Mouse (Mus musculus) adrenal gland, postnatal 25 days (tissue): ENCODE measurements around the gene Mrm3. TPM values are rescaled to one million over a fixed set of nuclear protein-coding genes. Genes with fewer than 3 reads are reported as not detected.

Experiments
- DNase-seq: peaks from one replicate; pipeline ENCODE4 v3.0.0; 2021; ENCODE audit warnings: mixed read lengths
- total RNA-seq: library from RNA; stranded (reverse); gene quantifications from 2 replicates; pipeline ENCODE4 v1.2.3, GENCODE M21; 2021

Gene Mrm3
- total RNA-seq, 1 experiment from 2014 or later, result 17.8 TPM

GRCm38 (mm10) chr11:76252036-76252435, 8.5 kb downstream of the Mrm3 start:
- no peak for DNase-seq

DNA sequence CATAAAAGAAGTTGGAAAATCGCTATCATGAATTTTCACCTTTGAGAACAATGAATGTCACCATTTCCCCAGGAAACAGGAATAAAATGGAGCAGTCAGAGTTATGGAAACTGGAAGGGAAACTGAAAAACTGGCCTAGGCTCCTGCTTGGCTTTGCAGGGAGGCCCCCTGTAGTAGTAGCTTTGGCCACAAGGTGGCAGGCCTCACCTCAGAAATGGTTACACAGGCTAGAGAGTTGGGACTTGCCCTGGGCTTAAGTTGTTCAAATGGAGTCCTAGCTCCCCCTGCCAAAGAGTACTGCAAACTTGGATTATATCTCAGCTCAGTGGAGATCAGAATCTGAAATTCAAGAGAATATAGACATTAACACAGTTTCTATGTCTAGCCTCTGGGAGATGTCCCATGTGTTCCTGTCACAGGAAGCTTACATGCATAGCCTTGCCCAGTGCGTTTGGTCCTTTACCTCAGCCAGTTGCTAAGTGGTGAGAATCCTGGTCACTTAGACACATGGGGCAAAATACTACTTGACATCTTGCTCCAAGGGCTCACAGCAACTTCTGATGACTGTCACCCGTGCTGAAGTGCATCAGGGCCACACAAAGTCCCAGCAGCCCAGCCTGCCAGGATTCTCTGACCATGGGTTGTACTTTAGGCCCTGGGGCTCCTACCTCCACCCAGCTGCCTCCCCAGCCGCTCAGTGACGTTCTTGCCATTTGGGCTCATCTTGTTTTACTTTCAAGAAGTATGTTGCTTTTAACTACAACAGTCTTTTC, 9.8 kb downstream of the Mrm3 start:
- DNase-seq, result peak; percentile 87

- no peak for DNase-seq
Observed at GRCm38 (mm10) chr11:76253918-76254264, 10.4 kb downstream of the Mrm3 start.

DNA sequence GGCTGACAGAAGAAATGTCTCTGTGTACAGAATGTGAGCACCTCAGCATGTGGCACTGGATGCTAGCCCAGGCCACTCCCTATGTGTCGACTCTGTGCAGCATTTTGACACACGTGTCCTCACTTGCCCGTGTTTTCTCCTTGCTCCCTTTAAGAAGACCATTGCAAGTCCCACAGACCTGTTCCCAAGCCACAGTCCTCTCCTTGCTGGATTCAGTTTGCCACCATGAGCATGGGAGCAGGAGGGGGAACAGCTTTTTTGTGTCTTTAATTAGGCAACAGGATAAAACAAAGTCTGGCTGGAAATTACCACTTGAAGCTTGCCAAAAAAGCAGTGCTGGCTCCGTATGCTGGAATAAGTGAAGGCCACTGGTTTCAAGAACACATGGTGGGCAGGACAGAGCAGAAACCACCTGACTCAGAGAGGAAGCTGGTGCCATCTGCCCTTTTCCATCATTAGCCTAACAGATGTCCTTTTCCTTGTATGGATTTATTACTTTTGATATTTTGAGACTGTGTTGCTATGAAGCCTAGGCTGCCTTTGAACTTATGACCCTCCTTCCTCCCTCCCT, 12.0 kb downstream of the Mrm3 start:
- DNase-seq, result no peak

GRCm38 (mm10) chr11:76256129-76256528, 12.6 kb downstream of the Mrm3 start:
- DNase-seq, result no peak

DNA sequence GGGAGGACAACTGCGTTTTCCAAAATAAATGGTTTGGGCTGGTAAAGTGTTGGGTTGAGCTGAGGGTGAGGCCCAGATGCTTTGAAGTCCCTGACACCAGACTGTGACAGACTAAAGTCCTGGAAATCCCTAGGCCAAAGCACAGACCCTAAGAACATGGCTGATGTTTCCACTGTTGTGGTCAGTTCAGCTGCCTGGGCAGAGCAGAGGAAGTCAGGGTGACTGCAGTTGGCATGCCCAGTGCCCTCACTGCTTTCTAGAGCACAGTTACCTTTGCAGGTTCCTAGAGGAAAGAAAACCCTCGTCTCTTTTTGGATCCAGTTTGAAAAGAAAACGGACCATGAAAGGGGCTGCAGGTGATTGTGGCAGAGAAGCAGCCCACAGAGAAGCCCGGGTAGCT, 13.9 kb downstream of the Mrm3 start:
- DNase-seq, result no peak

- no peak for DNase-seq
Observed at GRCm38 (mm10) chr11:76258511-76258910, 15.0 kb downstream of the Mrm3 start.

- DNase-seq, result no peak
Observed at GRCm38 (mm10) chr11:76260208-76261050, 16.9 kb downstream of the Mrm3 start.

- DNase-seq, result no peak
Observed at GRCm38 (mm10) chr11:76261224-76261623, 17.7 kb downstream of the Mrm3 start.

DNA sequence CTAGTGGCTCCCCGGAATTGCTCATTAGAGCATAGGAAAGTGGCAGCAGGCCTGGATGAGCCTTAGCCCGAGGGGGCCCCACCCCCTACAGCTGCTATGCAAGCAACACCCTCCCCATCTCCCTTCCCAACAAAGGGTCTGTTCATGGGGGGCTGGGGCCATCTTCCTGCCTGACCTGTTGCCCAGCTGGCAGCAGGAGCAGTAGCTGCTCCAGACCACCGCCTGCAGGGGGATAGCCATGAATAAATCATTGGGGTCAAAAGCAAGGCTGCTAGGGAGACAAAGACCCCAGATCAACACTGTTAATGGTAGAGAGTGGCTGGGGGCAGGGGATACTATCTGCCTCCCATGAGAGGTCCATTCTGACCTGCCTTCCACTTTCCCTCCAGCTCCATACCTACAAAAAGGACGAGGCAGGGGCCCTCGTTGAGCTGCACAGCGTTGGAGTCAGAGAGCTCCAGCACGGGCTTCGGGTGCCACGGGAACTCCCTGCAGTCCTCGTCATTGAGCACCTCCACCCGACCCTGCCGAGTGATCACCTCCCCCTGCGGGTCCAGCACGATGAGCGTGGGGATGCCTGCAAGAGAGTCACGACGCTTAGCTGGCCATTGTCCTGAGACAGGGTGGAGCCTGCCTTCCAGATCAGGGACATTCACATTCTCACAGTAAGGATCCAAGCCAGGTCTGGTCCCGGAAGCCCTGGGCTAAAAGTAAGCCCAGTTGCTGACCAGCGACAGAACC, 19.3 kb downstream of the Mrm3 start:
- DNase-seq, result no peak

GRCm38 (mm10) chr11:76267550-76267949, 24.0 kb downstream of the Mrm3 start:
- DNase-seq, result no peak

DNA sequence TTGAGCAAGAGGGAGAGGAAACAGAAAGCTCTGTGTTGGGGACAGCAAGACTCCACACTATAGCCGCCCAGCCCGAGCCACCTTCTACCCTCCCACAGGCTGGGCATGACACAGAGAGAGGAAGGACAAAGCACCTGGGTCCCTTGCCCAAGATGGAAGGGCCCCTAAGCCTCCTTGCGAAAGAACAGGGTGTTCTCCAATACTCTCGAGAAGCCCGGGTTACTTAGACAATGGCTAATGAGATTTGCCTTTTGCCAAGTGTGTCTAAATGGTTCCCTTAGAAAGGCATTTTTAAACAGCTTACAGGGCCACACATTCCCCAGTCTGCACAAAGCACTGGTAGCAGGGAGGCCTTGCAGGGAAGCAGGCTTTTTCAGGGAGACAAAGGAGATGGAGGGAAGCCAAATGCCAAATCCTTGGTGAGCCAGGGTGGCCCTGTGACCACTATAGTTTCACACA, 24.5 kb downstream of the Mrm3 start:
- DNase-seq, result no peak

DNA sequence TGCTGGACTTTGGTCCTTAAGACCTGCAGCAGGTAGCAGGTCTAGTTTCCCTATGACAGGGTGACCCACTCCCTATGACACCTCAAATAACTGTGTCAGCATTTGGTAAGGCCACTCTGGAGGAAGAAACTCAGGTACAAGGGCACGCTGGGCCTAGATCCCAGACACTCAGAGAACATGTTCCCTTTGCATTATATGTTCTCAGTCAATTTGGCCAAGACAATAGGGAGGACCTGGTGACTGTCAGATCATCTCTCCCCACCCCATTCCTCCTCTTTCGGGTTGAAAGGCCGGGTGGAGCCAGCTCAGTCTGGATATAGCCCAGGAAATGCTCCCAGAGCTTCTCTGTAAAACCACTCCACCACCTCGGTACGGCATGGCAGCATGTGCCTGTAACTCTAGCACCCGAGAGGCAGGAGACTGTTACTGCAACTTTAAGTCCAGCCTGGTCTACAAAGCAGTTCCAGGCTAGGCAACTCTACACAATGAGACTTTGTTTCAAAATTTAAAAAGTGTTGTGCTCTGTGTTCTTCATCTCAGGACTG, 25.1 kb downstream of the Mrm3 start:
- no peak for DNase-seq

DNA sequence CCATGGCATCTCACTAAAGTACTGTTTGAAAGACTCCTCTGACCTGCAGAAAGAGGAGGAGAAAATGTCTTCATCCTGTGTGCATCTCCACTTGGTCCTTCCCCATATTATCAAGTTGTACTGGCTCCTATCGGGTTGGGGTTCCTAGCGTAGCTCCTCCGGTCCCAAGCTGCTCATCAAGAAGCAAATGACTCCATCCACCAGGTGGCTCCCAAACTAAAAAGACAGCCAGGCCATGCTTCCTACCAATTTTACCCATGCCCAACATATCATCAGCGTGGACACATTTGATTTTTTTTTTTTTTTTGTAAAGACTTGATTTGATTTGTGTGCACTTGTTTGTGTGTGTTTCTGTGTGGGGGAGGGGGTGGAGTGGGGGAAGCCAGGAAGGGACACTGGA, 28.9 kb downstream of the Mrm3 start:
- no peak for DNase-seq

GRCm38 (mm10) chr11:76278960-76279852, 35.7 kb downstream of the Mrm3 start:
- no peak for DNase-seq

GRCm38 (mm10) chr11:76279971-76280370, 36.5 kb downstream of the Mrm3 start:
- DNase-seq, result no peak

DNA sequence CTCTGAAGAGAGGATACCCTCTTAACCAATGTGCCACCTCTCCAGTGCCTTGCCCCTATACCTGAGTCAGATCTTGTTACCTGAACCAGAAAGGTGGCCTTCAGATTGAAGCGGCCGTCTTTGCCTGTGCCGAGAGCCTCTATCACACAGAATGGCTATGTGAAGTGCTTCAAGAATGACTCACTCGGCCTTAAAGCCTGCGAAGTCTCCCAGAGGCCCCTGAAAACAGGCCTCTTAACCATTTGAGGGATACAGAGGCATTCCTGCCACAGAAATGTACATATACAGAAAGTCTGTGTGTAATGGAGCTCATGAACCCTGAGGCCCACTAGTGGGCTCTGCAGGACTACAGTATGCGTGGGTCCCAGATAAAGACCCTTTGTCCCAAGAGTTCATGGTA, 40.3 kb downstream of the Mrm3 start:
- no peak for DNase-seq

GRCm38 (mm10) chr11:76285431-76286075, 42.0 kb downstream of the Mrm3 start:
- DNase-seq, result peak; percentile 56

DNA sequence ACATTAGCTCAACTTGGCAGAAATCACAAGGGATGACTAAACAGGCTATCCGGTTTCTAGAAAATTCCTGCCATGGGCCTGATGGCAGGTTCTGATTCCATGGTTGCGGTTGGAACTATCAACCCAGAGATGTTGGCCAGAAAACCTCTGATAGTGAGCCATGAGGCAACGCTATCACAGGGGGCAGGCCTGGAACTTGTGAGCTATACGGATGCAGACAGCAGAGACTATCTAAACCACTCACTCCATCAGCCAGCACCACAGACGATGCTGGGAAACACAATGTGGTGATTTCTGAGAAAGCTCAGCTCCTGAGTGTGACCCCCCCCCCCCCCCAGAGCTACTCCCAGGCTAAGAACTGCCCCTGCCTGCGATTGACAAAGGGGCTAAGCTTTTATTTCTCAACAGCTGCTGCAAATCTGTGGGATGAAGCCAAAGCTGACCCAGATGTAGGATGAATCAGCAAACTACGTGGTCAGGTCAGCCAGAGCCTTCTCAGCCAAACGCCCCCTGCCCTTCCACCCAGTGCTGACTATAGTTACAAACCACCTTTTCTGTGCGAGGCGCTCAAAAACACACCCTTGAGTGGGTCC, 43.1 kb downstream of the Mrm3 start:
- no peak for DNase-seq

DNA sequence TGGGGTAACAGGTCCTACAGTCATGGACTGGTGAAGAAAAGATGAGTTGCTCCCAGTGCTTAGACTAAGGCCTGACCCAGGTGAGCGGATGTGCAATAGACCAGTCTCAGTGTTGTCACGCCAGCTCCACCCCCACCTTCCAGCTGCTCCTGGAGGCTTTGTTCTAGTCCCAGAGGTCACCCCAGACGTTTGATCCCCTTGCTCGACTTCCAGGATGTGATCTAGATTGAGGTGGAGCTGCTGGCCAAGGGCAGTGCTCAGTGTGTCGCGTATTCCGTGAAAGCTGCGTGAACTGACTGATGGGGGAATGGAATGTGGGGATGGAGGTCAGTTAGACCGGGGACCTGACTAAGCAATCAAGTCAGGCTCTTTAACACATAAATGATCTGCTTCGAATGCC, 43.8 kb downstream of the Mrm3 start:
- no peak for DNase-seq
